Mouse (Mus musculus): Measurements from ENCODE around the gene Ccr6. TPM values are rescaled to one million over a fixed set of nuclear protein-coding genes. Genes with fewer than 3 reads are reported as not detected.

Ccr6 gene
- total RNA-seq, 2 experiments from 2014 or later: not detected

- H3K27ac ChIP-seq: no peak overlapping the region
- TF ChIP-seq CTCF (IDR thresholded peaks at IDR 0.05): no peak
- DNase-seq (ENCODE audit: extremely low spot score in 1 of 2, low spot score in 2 of 2): no peak
- intact Hi-C loops (cut with DNase I): no loop called here
- H3K4me3 ChIP-seq: no peak overlapping the region
These were observed 24.4 kb upstream of the Ccr6 start for GRCm38 (mm10) chr17:8211399-8211798.

DNA sequence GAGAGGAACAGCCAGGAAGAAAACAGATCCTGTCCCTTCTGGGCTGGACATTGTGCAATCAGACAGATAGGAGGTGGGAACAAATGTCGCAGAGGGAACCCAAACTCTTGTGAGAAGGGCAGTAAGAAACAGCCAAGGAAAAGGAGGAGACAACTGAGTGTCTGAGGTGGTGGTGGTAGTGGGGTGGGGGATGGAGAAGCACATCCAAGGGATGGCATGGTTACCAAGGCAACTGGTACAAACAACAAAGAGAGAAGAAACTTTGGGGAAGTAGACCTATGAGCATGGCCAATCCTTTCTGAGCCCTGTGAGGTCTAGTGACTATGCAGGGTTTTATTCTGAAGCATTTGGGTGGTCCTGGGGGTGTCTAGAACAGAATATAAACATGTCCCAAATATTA lies 21.5 kb upstream of the Ccr6 start:
- Histone ChIP-seq H3K27ac (no peak overlapping the region), H3K4me3 (no peak overlapping the region)
- DNase-seq (ENCODE audit: extremely low spot score in 1 of 2, low spot score in 2 of 2): no peak
- TF ChIP-seq CTCF (IDR thresholded peaks at IDR 0.05): no peak
- intact Hi-C loops (cut with DNase I): no loop called here

- no peak for TF ChIP-seq CTCF (IDR thresholded peaks at IDR 0.05)
- intact Hi-C loops (cut with DNase I): no loop called here
- no peak overlapping the region for H3K27ac ChIP-seq
- DNase-seq (ENCODE audit: extremely low spot score in 1 of 2, low spot score in 2 of 2): no peak
- H3K4me3 ChIP-seq: no peak overlapping the region
These were observed 20.7 kb upstream of the Ccr6 start for GRCm38 (mm10) chr17:8215016-8215745.

DNA sequence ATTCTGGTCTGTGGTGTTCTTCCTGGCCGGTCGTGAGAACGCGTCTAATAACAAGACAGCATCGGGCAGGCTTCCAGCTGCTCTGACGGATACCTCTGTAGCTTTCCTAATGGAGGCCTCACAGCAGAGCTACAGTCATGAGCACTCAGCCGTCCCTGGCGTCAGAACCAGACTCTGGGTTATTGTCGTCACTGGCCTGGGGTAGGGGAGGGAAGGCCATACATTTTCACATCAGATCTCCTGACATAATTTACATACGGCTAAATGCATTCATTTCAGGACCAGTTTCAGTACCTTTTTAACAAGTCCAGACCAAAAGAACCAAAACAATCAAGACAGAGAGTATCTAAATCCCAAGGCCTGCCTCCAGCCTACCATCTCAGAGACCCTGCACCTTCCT lies 12.6 kb upstream of the Ccr6 start:
- no peak overlapping the region for H3K4me3 ChIP-seq
- intact Hi-C loops (cut with DNase I): no loop called here
- TF ChIP-seq CTCF (IDR thresholded peaks at IDR 0.05): no peak
- DNase-seq (ENCODE audit: extremely low spot score in 1 of 2, low spot score in 2 of 2): no peak
- no peak overlapping the region for H3K27ac ChIP-seq

- no peak for DNase-seq (ENCODE audit: extremely low spot score in 1 of 2, low spot score in 2 of 2)
- intact Hi-C loops (cut with DNase I): no loop called here
- TF ChIP-seq CTCF (IDR thresholded peaks at IDR 0.05): no peak
These were observed 11.8 kb upstream of the Ccr6 start for GRCm38 (mm10) chr17:8224072-8224471.

DNA sequence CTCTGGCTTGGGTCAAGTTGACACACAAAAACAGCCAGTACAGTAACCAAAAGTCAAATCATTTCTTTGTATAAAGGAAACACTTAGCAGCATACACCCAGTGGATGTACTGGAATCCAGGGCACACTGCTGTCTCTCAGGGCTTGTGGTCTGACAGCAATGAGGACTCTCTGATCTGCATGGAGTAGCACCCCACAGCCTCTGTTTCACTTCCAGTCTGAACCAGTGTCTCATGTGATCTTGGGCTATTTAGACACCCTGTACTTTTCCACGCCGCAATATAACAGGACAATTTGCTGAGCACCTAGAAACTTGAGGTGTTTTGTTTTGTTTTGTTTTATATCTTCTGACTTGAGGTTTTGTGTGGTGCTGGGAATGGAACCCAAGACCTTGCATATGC lies 10.7 kb upstream of the Ccr6 start:
- Histone ChIP-seq H3K4me3 (no peak overlapping the region), H3K27ac (no peak overlapping the region)
- intact Hi-C loops (cut with DNase I): no loop called here
- DNase-seq (ENCODE audit: extremely low spot score in 1 of 2, low spot score in 2 of 2): no peak
- no peak for TF ChIP-seq CTCF (IDR thresholded peaks at IDR 0.05)

More at GRCm38 (mm10) chr17:8224072-8224471, 11.8 kb upstream of the Ccr6 start:
- H3K27ac ChIP-seq: no peak overlapping the region
- H3K4me3 ChIP-seq: no peak overlapping the region

DNA sequence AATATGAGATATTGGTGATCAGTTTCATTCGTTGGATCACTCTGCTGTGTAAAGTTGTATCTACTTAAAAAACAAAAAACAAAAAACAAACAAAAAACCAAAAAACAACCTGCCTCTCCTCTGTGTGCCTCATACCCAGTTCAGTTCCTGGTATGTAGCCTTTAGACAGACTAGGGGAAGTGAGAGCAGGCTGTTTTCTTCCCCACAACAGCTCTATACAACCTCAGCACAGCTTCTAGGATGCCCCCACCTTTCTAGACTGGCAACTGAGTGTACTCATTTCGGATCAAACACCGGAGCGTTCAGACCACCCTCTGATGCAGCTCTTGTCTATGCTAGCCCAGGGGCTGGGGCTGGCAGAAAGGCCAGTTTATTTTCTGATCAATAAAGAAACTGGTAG lies 10.1 kb upstream of the Ccr6 start:
- intact Hi-C loops (cut with DNase I): no loop called here
- no peak for DNase-seq (ENCODE audit: extremely low spot score in 1 of 2, low spot score in 2 of 2)
- H3K4me3 ChIP-seq: no peak overlapping the region
- no peak overlapping the region for H3K27ac ChIP-seq
- no peak for TF ChIP-seq CTCF (IDR thresholded peaks at IDR 0.05)

GRCm38 (mm10) chr17:8228622-8229021 lies 7.2 kb upstream of the Ccr6 start:
- H3K4me3 ChIP-seq: no peak overlapping the region
- H3K27ac ChIP-seq: peak overlapping the region; percentile 44; the same call in 1 of the 2 replicates
- no peak for TF ChIP-seq CTCF (IDR thresholded peaks at IDR 0.05)
- intact Hi-C loops (cut with DNase I): no loop called here
- DNase-seq (ENCODE audit: extremely low spot score in 1 of 2, low spot score in 2 of 2): no peak

- TF ChIP-seq CTCF (IDR thresholded peaks at IDR 0.05): no peak
- no peak for DNase-seq (ENCODE audit: extremely low spot score in 1 of 2, low spot score in 2 of 2)
- intact Hi-C loops (cut with DNase I): no loop called here
These were observed 6.2 kb upstream of the Ccr6 start for GRCm38 (mm10) chr17:8229607-8230006.

DNA sequence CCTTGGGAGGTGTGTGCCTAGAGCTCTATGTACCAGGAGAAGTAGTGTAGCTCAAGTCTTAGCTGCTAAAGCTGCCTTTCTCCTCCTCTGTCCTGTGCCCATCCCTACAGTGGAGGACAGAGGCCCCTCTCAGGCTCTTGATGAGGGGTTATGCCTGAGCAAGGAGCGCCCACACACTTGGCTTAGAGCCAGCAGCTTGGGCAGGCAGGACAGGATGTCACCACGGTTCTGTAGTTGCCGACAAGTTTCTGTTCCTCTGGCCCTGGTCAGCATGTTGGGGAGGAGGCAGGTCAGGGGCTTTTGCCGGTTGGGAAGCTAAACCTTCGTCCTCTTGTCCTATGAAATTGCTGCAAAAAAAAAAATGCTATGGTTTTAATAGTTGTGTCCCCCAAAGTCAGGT lies 3.8 kb upstream of the Ccr6 start:
- DNase-seq (ENCODE audit: extremely low spot score in 1 of 2, low spot score in 2 of 2): peak in 1 of 2 experiments; percentile 37
- no peak for TF ChIP-seq CTCF (IDR thresholded peaks at IDR 0.05)
- no peak overlapping the region for H3K4me3 ChIP-seq
- H3K27ac ChIP-seq: no peak overlapping the region
- intact Hi-C loops (cut with DNase I): no loop called here

More at GRCm38 (mm10) chr17:8229607-8230006, 6.2 kb upstream of the Ccr6 start:
- Histone ChIP-seq H3K27ac (peak overlapping the region; percentile 44; the same call in 1 of the 2 replicates), H3K4me3 (no peak overlapping the region)

DNA sequence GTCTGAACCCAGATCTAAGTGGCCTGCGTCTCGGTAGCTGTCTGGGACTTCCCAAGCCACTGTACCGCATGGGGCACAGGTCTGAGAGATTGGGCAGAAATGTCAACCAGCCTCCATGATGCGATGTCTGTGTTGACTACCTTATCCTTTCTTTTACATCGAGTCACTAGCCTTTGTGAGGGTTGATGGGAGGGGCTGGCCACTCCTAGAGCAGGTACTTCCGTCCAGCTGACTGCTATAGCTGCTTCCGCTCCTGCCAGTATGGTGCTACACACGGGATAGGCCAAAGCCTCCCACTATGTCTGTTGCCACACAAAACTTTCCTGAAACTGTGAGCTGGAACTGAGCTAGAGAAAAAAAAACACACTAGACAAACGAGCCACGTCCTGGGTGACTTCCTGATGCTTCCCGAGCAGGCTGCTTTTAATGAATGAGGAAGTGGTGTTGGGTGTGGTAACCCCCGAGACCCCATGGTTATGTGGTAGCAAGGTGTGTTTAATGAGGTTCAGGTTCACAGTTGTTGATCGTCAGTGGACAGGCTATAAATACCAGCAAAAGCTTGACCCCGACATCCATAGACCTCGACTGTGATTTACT lies 2.1 kb upstream of the Ccr6 start:
- DNase-seq (ENCODE audit: extremely low spot score in 1 of 2, low spot score in 2 of 2): no peak
- intact Hi-C loops (cut with DNase I): no loop called here
- no peak overlapping the region for H3K27ac ChIP-seq
- TF ChIP-seq CTCF (IDR thresholded peaks at IDR 0.05): no peak
- H3K4me3 ChIP-seq: no peak overlapping the region

GRCm38 (mm10) chr17:8234537-8234936 lies 1.3 kb upstream of the Ccr6 start:
- intact Hi-C loops (cut with DNase I): no loop called here
- Histone ChIP-seq H3K4me3 (no peak overlapping the region), H3K27ac (no peak overlapping the region)
- DNase-seq (ENCODE audit: extremely low spot score in 1 of 2, low spot score in 2 of 2): no peak
- TF ChIP-seq CTCF (IDR thresholded peaks at IDR 0.05): no peak
